Mouse (Mus musculus): ENCODE results near the gene Shh. TPM values are rescaled to one million over a fixed set of nuclear protein-coding genes. Genes with fewer than 3 reads are reported as not detected.
A peak's percentile ranks its signal among the peaks of the same experiment; 100 is the strongest.

The Shh gene
- 12.0 and 12.6 TPM in 2 replicates for polyA plus RNA-seq (2015; fragmentation: Nextera tagmentation; extraction: Ambion mirVana)

GRCm38 (mm10) chr5:28466760-28467306 lies at the start of gene Shh:
TSS of gene Shh (minus strand) at chr5:28467256.
- Histone ChIP-seq H3K4me3 (peak within 1 kb of the TSS; percentile 54), H3K9me3 (no peaks in the 10 kb centered on the region), H3K4me1 (0 out of 2 replicates have a peak, but pooled peaks cover 14% of the 10 kb centered on the region), H3K36me3 (no peaks in the 10 kb centered on the region), H3K9ac (peak within 1 kb of the TSS; percentile 61), H3K4me2 (peak within 1 kb of the TSS; percentile 67), H3K27me3 (peaks cover 77% of the 10 kb centered on the region), H3K27ac (peak within 1 kb of the TSS; percentile 97)
- WGBS, result under 1% methylated on average over 31 of the region's 31 CpGs
- ATAC-seq (ENCODE audit: borderline replicate concordance, extremely low read depth, low FRiP score, low TSS enrichment), result no peak

- Histone ChIP-seq H3K4me1 (peaks cover 20% of the 10 kb centered on the region), H3K36me3 (no peaks in the 10 kb centered on the region), H3K27ac (peak overlapping the region; percentile 89), H3K9me3 (no peaks in the 10 kb centered on the region), H3K4me3 (no peak overlapping the region), H3K4me2 (no peak overlapping the region), H3K27me3 (no peaks in the 10 kb centered on the region), H3K9ac (no peak overlapping the region)
- 36% methylated on average over 4 of the region's 4 CpGs for WGBS
- ATAC-seq (ENCODE audit: borderline replicate concordance, extremely low read depth, low FRiP score, low TSS enrichment), result peak; percentile 90
Measured at GRCm38 (mm10) chr5:28500792-28501439, 33.9 kb upstream of the Shh start.

- no peaks in the 10 kb centered on the region for H3K36me3 ChIP-seq
- no peak overlapping the region for H3K9ac ChIP-seq
- H3K4me1 ChIP-seq, result peaks cover 29% of the 10 kb centered on the region
- no peaks in the 10 kb centered on the region for H3K9me3 ChIP-seq
- no peaks in the 10 kb centered on the region for H3K27me3 ChIP-seq
- H3K27ac ChIP-seq, result no peak overlapping the region
- WGBS, result 81% methylated on average over 4 of the region's 4 CpGs
- ATAC-seq (ENCODE audit: borderline replicate concordance, extremely low read depth, low FRiP score, low TSS enrichment), result no peak
- H3K4me2 ChIP-seq, result no peak overlapping the region
- no peak overlapping the region for H3K4me3 ChIP-seq
Measured at GRCm38 (mm10) chr5:28498846-28499245, 31.8 kb upstream of the Shh start.

GRCm38 (mm10) chr5:28495712-28496650 lies 28.9 kb upstream of the Shh start:
- WGBS, result 51% methylated on average over 3 of the region's 3 CpGs
- Histone ChIP-seq H3K9ac (no peak overlapping the region), H3K4me2 (no peak overlapping the region), H3K4me3 (no peak overlapping the region), H3K9me3 (no peaks in the 10 kb centered on the region), H3K36me3 (no peaks in the 10 kb centered on the region), H3K4me1 (peaks cover 22% of the 10 kb centered on the region), H3K27me3 (no peaks in the 10 kb centered on the region), H3K27ac (peak overlapping the region; percentile 74)
- ATAC-seq (ENCODE audit: borderline replicate concordance, extremely low read depth, low FRiP score, low TSS enrichment), result peak; percentile 52; the same call in 1 of the 2 replicates

GRCm38 (mm10) chr5:28493550-28493949 lies 26.5 kb upstream of the Shh start:
- no peak overlapping the region for H3K4me2 ChIP-seq
- H3K4me3 ChIP-seq, result no peak overlapping the region
- no peak overlapping the region for H3K9ac ChIP-seq
- WGBS, result 67% methylated on average over 3 of the region's 3 CpGs
- peaks cover 15% of the 10 kb centered on the region for H3K4me1 ChIP-seq
- no peak for ATAC-seq (ENCODE audit: borderline replicate concordance, extremely low read depth, low FRiP score, low TSS enrichment)
- H3K36me3 ChIP-seq, result no peaks in the 10 kb centered on the region
- no peak overlapping the region for H3K27ac ChIP-seq
- no peaks in the 10 kb centered on the region for H3K9me3 ChIP-seq
- H3K27me3 ChIP-seq, result no peaks in the 10 kb centered on the region

GRCm38 (mm10) chr5:28482991-28483390 lies 15.9 kb upstream of the Shh start:
- no peak overlapping the region for H3K9ac ChIP-seq
- no peak overlapping the region for H3K4me2 ChIP-seq
- H3K27ac ChIP-seq, result no peak overlapping the region
- H3K36me3 ChIP-seq, result no peaks in the 10 kb centered on the region
- 76% methylated on average over 3 of the region's 3 CpGs for whole genome bisulfite sequencing
- no peaks in the 10 kb centered on the region for H3K9me3 ChIP-seq
- peaks cover 5% of the 10 kb centered on the region; the same call in 1 of the 2 replicates for H3K4me1 ChIP-seq
- H3K4me3 ChIP-seq, result no peak overlapping the region
- no peak for ATAC-seq (ENCODE audit: borderline replicate concordance, extremely low read depth, low FRiP score, low TSS enrichment)
- H3K27me3 ChIP-seq, result no peaks in the 10 kb centered on the region

- Histone ChIP-seq H3K36me3 (no peaks in the 10 kb centered on the region), H3K4me1 (peaks cover 10% of the 10 kb centered on the region; the same call in 1 of the 2 replicates), H3K27ac (no peak overlapping the region), H3K4me3 (no peak overlapping the region), H3K27me3 (no peaks in the 10 kb centered on the region), H3K9me3 (no peaks in the 10 kb centered on the region), H3K9ac (no peak overlapping the region), H3K4me2 (no peak overlapping the region)
- 51% methylated on average over 2 of the region's 2 CpGs for WGBS
- ATAC-seq (ENCODE audit: borderline replicate concordance, extremely low read depth, low FRiP score, low TSS enrichment), result no peak
Measured at GRCm38 (mm10) chr5:28481730-28482129, 14.7 kb upstream of the Shh start.

- Histone ChIP-seq H3K27me3 (no peaks in the 10 kb centered on the region), H3K4me3 (no peak overlapping the region), H3K27ac (no peak overlapping the region), H3K9me3 (no peaks in the 10 kb centered on the region), H3K9ac (no peak overlapping the region), H3K36me3 (no peaks in the 10 kb centered on the region), H3K4me2 (no peak overlapping the region), H3K4me1 (peaks cover 15% of the 10 kb centered on the region; the same call in 1 of the 2 replicates)
- ATAC-seq (ENCODE audit: borderline replicate concordance, extremely low read depth, low FRiP score, low TSS enrichment), result no peak
- WGBS, result 61% methylated on average over 10 of the region's 10 CpGs
Measured at GRCm38 (mm10) chr5:28476389-28477379, 9.6 kb upstream of the Shh start.

- Histone ChIP-seq H3K9ac (no peak overlapping the region), H3K27me3 (peaks cover 10% of the 10 kb centered on the region; the same call in 1 of the 2 replicates), H3K9me3 (no peaks in the 10 kb centered on the region), H3K4me3 (no peak overlapping the region), H3K4me1 (peaks cover 15% of the 10 kb centered on the region; the same call in 1 of the 2 replicates), H3K27ac (no peak overlapping the region), H3K36me3 (no peaks in the 10 kb centered on the region), H3K4me2 (no peak overlapping the region)
- 86% methylated on average over 5 of the region's 5 CpGs for WGBS
- ATAC-seq (ENCODE audit: borderline replicate concordance, extremely low read depth, low FRiP score, low TSS enrichment), result no peak
Measured at GRCm38 (mm10) chr5:28473556-28473955, 6.5 kb upstream of the Shh start.

GRCm38 (mm10) chr5:28469525-28470202 lies 2.6 kb upstream of the Shh start:
- no peak overlapping the region for H3K9ac ChIP-seq
- H3K36me3 ChIP-seq, result no peaks in the 10 kb centered on the region
- H3K27me3 ChIP-seq, result peaks cover 49% of the 10 kb centered on the region
- H3K4me3 ChIP-seq, result no peak overlapping the region
- no peak overlapping the region for H3K4me2 ChIP-seq
- H3K27ac ChIP-seq, result no peak overlapping the region
- 0 out of 2 replicates have a peak, but pooled peaks cover 5% of the 10 kb centered on the region for H3K4me1 ChIP-seq
- H3K9me3 ChIP-seq, result no peaks in the 10 kb centered on the region
- WGBS, result 3% methylated on average over 9 of the region's 9 CpGs
- 0 out of 2 replicates have a peak, but pooled peaks have one; percentile 64 for ATAC-seq (ENCODE audit: borderline replicate concordance, extremely low read depth, low FRiP score, low TSS enrichment)
